Mouse (Mus musculus) myocyte (in vitro differentiated cells): ENCODE measurements around the gene Lexm. TPM values are rescaled to one million over a fixed set of nuclear protein-coding genes. Genes with fewer than 3 reads are reported as not detected.

Experiments used
- H3K27me3 ChIP-seq: one replicate; pipeline ENCODE4 v1.6.1; 2011; ENCODE audit not compliant: control insufficient read depth, insufficient read depth, insufficient read length
- H3K36me3 ChIP-seq: one replicate; pipeline ENCODE4 v1.6.1; 2011; ENCODE audit not compliant: control insufficient read depth, insufficient read depth
- H3K4me2 ChIP-seq: one replicate; pipeline ENCODE4 v1.6.1; 2011; ENCODE audit warnings: low read depth, control low read depth
- H3K4me3 ChIP-seq: one replicate; pipeline ENCODE4 v1.5.1; 2011; ENCODE audit warnings: mild to moderate bottlenecking, control low read depth, moderate library complexity
- H3K79me2 ChIP-seq: one replicate; pipeline ENCODE4 v1.6.1; 2011; ENCODE audit not compliant: control insufficient read depth, insufficient read depth
- H3ac ChIP-seq: one replicate; pipeline ENCODE4 v1.6.1; 2011; ENCODE audit not compliant: control insufficient read depth, insufficient read length
- CEBPB ChIP-seq: IDR thresholded peaks from 2 replicates; pipeline ENCODE4 v1.6.1; 2011; ENCODE audit warnings: mild to moderate bottlenecking, moderate library complexity; ENCODE audit not compliant: poor library complexity, insufficient read depth, severe bottlenecking
- E2F4 ChIP-seq: IDR thresholded peaks from one replicate; pipeline ENCODE4 v1.6.1; 2011; ENCODE audit warnings: mild to moderate bottlenecking, control low read depth, moderate library complexity; ENCODE audit not compliant: insufficient read depth
- MAX ChIP-seq: IDR thresholded peaks from one replicate; pipeline ENCODE4 v1.6.1; 2011; ENCODE audit warnings: low read depth, mild to moderate bottlenecking, control low read depth
- MYOD1 ChIP-seq, 3 experiments: IDR thresholded peaks; one replicate each; pipeline ENCODE4 v1.6.1; 2011; ENCODE audit warnings: control low read depth in 2 of 3, low read depth in 2 of 3, mild to moderate bottlenecking in 2 of 3, moderate library complexity in 1 of 3; ENCODE audit not compliant: insufficient read length in 2 of 3, control insufficient read depth in 1 of 3
- MYOG ChIP-seq, 3 experiments: IDR thresholded peaks; one replicate each; pipeline ENCODE4 v1.6.1; 2011; ENCODE audit warnings: control low read depth in 2 of 3, low read depth in 2 of 3, mild to moderate bottlenecking in 2 of 3; ENCODE audit not compliant: insufficient read length in 2 of 3, control insufficient read depth in 1 of 3, insufficient read depth in 1 of 3
- POLR2A ChIP-seq: IDR thresholded peaks from one replicate; pipeline ENCODE4 v1.6.1; 2011; ENCODE audit warnings: low read depth, mild to moderate bottlenecking, control low read depth, moderate library complexity; ENCODE audit not compliant: insufficient read length
- POLR2AphosphoS2 ChIP-seq: IDR thresholded peaks from one replicate; pipeline ENCODE4 v1.6.1; 2011; ENCODE audit warnings: low read depth, control low read depth; ENCODE audit not compliant: insufficient read length
- REST ChIP-seq: IDR thresholded peaks from one replicate; pipeline ENCODE4 v1.6.1; 2011; ENCODE audit warnings: mild to moderate bottlenecking, control low read depth, moderate library complexity; ENCODE audit not compliant: insufficient read depth, insufficient read length
- SRF ChIP-seq: IDR thresholded peaks from one replicate; pipeline ENCODE4 v1.6.1; 2011; ENCODE audit warnings: low read depth; ENCODE audit not compliant: control insufficient read depth, insufficient read length
- TCF12 ChIP-seq: IDR thresholded peaks from one replicate; pipeline ENCODE4 v1.6.1; 2011; ENCODE audit warnings: mild to moderate bottlenecking, control low read depth; ENCODE audit not compliant: poor library complexity, insufficient read depth, severe bottlenecking
- TCF3 ChIP-seq: IDR thresholded peaks from one replicate; pipeline ENCODE4 v1.6.1; 2011; ENCODE audit warnings: low read depth, control low read depth; ENCODE audit not compliant: insufficient read length
- USF1 ChIP-seq: IDR thresholded peaks from one replicate; pipeline ENCODE4 v1.6.1; 2011; ENCODE audit warnings: low read depth, mild to moderate bottlenecking, control low read depth, moderate library complexity
- polyA plus RNA-seq: library from polyadenylated mRNA; unstranded; fragments of >200 nt; fragmentation: generic; extraction: Trizol; gene quantifications from one replicate; pipeline ENCODE4 v1.2.1, GENCODE M21; 2012; ENCODE audit warnings: missing spikeins

Lexm gene
- polyA plus RNA-seq, 1 experiment, result not detected

DNA sequence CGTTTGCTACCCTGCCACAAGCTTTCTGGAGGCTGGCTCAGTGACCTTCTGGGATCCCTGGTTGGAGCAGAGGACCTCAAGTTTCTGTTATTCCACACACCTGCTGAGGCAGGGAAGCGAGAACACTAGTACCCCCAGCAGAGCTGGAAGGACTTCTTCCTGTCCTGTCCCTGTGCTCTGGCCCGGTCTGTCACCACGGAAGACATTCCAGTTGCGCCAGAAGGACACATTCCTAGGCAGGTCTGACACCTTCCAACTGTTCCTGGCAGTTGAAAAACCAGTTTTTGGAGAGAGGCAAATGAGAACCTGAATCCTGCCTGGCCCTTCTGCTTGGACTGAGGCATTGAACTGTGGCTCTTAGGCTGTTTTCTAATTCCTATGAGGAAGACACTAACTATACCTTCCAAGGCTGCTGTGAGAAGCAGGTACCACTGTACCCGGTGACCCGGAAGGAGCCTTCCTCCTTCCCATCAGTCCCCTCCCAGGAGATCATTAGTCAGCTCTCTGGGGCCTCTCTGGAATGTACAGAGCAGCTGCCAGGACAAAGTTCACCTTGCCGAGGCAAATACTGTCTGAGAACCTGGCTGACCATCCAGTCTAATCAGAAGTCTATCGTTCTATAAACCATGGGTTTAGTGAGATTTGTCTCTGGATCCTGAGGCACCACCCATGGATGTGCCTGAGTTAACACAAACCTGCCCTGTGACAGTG is 11.8 kb upstream of the Lexm start:
- H3ac ChIP-seq, result no peak overlapping the region
- H3K79me2 ChIP-seq, result no peaks in the 10 kb centered on the region
- no peak overlapping the region for H3K4me3 ChIP-seq
- peaks cover 26% of the 10 kb centered on the region for H3K27me3 ChIP-seq
- H3K4me2 ChIP-seq, result no peak overlapping the region
- no peaks in the 10 kb centered on the region for H3K36me3 ChIP-seq
- TF ChIP-seq MYOD1 (IDR thresholded peaks at IDR 0.05; ENCODE audit: control insufficient read depth in 1 of 3, insufficient read length in 2 of 3, low read depth in 2 of 3) (no peak), E2F4 (no peak), POLR2AphosphoS2 (no peak), CEBPB (no peak), REST (no peak), MAX (no peak), POLR2A (no peak), SRF (no peak), TCF3 (no peak), USF1 (no peak), TCF12 (no peak)

DNA sequence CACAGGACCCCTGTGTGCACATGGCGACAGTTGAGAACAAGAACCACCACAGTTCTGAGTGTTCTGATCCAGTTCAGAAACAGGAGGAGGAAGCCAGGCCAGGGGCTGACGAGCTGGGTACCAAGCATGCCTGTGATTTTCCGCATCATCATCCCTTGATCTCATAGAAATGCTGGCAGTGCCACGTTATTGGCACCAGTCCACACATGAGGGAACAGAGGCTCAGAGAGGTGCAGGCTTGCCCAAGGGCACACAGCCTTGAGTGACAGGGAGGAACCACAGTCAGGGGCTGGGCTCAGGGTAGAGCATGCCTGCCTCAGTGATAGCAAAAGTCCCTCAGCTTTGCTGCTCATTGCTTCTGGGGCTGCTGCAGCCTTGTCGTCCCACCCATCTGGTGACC is 10.8 kb upstream of the Lexm start:
- Histone ChIP-seq H3K79me2 (no peaks in the 10 kb centered on the region), H3K36me3 (no peaks in the 10 kb centered on the region), H3K27me3 (peaks cover 28% of the 10 kb centered on the region), H3K4me2 (no peak overlapping the region), H3ac (no peak overlapping the region), H3K4me3 (no peak overlapping the region)
- TF ChIP-seq POLR2A, result no peak
- TF ChIP-seq SRF, result no peak

DNA sequence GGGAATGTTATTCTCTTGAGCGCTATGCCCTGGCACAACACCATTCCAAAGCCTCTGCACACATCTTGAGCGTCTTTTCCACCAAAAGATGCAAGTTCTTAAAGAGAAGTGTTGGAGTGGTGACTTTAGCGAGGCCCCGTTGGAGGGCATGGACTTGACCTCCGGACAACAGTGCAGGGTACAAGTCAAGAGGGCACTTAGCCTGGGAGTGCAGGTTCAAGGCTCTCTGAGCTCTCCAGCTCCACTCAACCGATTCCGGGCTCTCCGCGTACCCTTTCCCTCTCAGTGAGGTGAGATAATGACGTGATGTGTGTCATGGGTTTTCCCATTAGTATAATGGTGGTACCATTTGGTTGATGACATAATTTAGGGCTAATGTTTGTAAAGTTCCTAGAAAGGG is 7.2 kb upstream of the Lexm start:
- no peak overlapping the region for H3ac ChIP-seq
- TF ChIP-seq TCF12 (no peak), MYOG (IDR thresholded peaks at IDR 0.05; ENCODE audit: control insufficient read depth in 1 of 3, insufficient read depth in 1 of 3, insufficient read length in 2 of 3, low read depth in 2 of 3) (no peak), MAX (no peak), POLR2AphosphoS2 (no peak)
- H3K36me3 ChIP-seq, result no peaks in the 10 kb centered on the region
- peaks cover 43% of the 10 kb centered on the region for H3K27me3 ChIP-seq
- no peak overlapping the region for H3K4me3 ChIP-seq
- H3K4me2 ChIP-seq, result no peak overlapping the region
- H3K79me2 ChIP-seq, result no peaks in the 10 kb centered on the region

GRCm38 (mm10) chr4:106622712-106623111 is 5.7 kb upstream of the Lexm start:
- Histone ChIP-seq H3K36me3 (no peaks in the 10 kb centered on the region), H3ac (no peak overlapping the region), H3K4me2 (no peak overlapping the region), H3K4me3 (no peak overlapping the region), H3K27me3 (peaks cover 43% of the 10 kb centered on the region), H3K79me2 (no peaks in the 10 kb centered on the region)
- TF ChIP-seq TCF3, result no peak
- TF ChIP-seq MYOD1 (IDR thresholded peaks at IDR 0.05; ENCODE audit: control insufficient read depth in 1 of 3, insufficient read length in 2 of 3, low read depth in 2 of 3), result no peak

DNA sequence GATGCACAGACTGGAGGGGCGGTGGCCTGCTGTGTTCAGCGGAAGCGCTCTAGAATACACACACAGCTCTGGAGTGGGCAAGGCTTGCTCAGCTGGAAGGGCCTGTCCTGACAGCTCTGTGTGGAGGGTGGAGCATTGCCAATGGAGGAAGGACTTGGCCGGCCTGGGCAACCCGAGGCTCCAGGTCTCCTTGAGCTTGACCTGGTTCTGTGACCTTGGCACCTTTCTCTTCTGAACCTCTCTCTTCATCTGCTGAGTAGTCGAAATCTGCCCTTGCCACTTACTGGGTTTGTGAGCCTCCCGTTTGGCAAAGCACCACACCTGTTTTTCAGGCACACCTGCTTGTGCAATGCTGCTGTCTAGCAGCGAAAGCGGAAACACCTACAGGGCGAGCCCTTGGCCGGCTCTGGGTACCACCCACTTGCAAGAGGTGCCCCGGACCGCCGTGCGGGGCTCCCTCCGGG is 5.0 kb upstream of the Lexm start, which contains the start of gene Ttc22:
TSS of gene Ttc22 (plus strand) at position 403 of the 464 bp plus-strand sequence.
- Histone ChIP-seq H3K4me3 (no peak within 1 kb of the TSS), H3K79me2 (no peaks in the 10 kb centered on the region), H3K4me2 (no peak within 1 kb of the TSS), H3K36me3 (no peaks in the 10 kb centered on the region), H3ac (no peak within 1 kb of the TSS), H3K27me3 (peaks cover 43% of the 10 kb centered on the region)
- no peak for TF ChIP-seq TCF12
- TF ChIP-seq POLR2AphosphoS2, result no peak
- no peak for TF ChIP-seq MYOG (IDR thresholded peaks at IDR 0.05; ENCODE audit: control insufficient read depth in 1 of 3, insufficient read depth in 1 of 3, insufficient read length in 2 of 3, low read depth in 2 of 3)

GRCm38 (mm10) chr4:106621428-106621827 is 4.4 kb upstream of the Lexm start:
- H3K79me2 ChIP-seq, result no peaks in the 10 kb centered on the region
- H3ac ChIP-seq, result no peak overlapping the region
- TF ChIP-seq MYOG (IDR thresholded peaks at IDR 0.05; ENCODE audit: control insufficient read depth in 1 of 3, insufficient read depth in 1 of 3, insufficient read length in 2 of 3, low read depth in 2 of 3) (no peak), REST (no peak)
- H3K4me3 ChIP-seq, result no peak overlapping the region
- peaks cover 43% of the 10 kb centered on the region for H3K27me3 ChIP-seq
- H3K4me2 ChIP-seq, result no peak overlapping the region
- H3K36me3 ChIP-seq, result no peaks in the 10 kb centered on the region
